Mouse (Mus musculus): ENCODE results near the gene Pik3c2g. TPM values are rescaled to one million over a fixed set of nuclear protein-coding genes. Genes with fewer than 3 reads are reported as not detected.

Gene Pik3c2g
- polyA plus RNA-seq, 2 experiments from 2014 or later: not detected

- ATAC-seq: no peak
These were observed 360.3 kb downstream of the Pik3c2g start for GRCm38 (mm10) chr6:139947106-139947879.

GRCm38 (mm10) chr6:139953596-139953995 lies 366.6 kb downstream of the Pik3c2g start:
- ATAC-seq: no peak

GRCm38 (mm10) chr6:139957531-139958241 lies 370.7 kb downstream of the Pik3c2g start:
- ATAC-seq: no peak

- ATAC-seq: no peak
These were observed 376.8 kb downstream of the Pik3c2g start for GRCm38 (mm10) chr6:139963775-139964174.

- ATAC-seq: no peak
These were observed 377.9 kb downstream of the Pik3c2g start for GRCm38 (mm10) chr6:139964895-139965294.

GRCm38 (mm10) chr6:139966684-139967083 lies 379.7 kb downstream of the Pik3c2g start:
- no peak for ATAC-seq

- ATAC-seq: no peak
These were observed 384.7 kb downstream of the Pik3c2g start for GRCm38 (mm10) chr6:139971608-139972298.

GRCm38 (mm10) chr6:139974668-139975067 lies 387.6 kb downstream of the Pik3c2g start:
- ATAC-seq: no peak

- ATAC-seq: no peak
These were observed 391.1 kb downstream of the Pik3c2g start for GRCm38 (mm10) chr6:139978114-139978513.

- ATAC-seq: no peak
These were observed 394.0 kb downstream of the Pik3c2g start for GRCm38 (mm10) chr6:139981061-139981460.

- ATAC-seq: no peak
These were observed 397.0 kb downstream of the Pik3c2g start for GRCm38 (mm10) chr6:139984069-139984468.

GRCm38 (mm10) chr6:139986564-139986963 lies 399.5 kb downstream of the Pik3c2g start:
- ATAC-seq: no peak

- no peak for ATAC-seq
These were observed 402.1 kb downstream of the Pik3c2g start for GRCm38 (mm10) chr6:139989075-139989474.

- no peak for ATAC-seq
These were observed 402.6 kb downstream of the Pik3c2g start for GRCm38 (mm10) chr6:139989597-139989996.

GRCm38 (mm10) chr6:140005181-140005580 lies 418.2 kb downstream of the Pik3c2g start:
- ATAC-seq: no peak

Other genes with a start within 250 kb of the Pik3c2g start
- not detected for gene Rergl, start 85.2 kb upstream of the Pik3c2g start, polyA plus RNA-seq (2017; shearing (Covaris generic))